Mouse (Mus musculus): ENCODE data around the gene Lactbl1.
A peak's percentile ranks its signal among the peaks of the same experiment; 100 is the strongest.

The Lactbl1 gene

GRCm38 (mm10) chr4:136622388-136622787 is at the start of gene Lactbl1:
TSS of gene Lactbl1 (plus strand) at chr4:136622621.
- peak; percentile 80 for DNase-seq

DNA sequence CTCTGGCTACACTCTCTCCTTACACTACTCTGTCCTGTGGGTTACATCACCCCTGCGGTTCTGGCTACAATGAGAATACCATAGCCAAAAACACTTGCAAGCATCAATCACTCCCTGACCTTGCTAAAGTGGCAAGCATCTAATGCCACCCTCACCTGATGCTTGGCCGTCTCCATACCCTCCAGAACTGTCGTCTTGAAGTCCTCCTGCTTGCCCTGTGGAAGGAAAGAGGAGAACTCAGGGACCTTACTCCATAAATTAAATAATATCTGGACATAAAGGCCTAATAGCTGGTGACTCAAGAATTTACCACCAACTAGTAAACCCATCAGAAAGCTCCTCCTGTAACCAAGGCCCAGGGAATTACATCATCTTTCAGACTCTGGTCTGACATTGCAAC is 40.5 kb upstream of the Lactbl1 start:
- no peak for DNase-seq

DNA sequence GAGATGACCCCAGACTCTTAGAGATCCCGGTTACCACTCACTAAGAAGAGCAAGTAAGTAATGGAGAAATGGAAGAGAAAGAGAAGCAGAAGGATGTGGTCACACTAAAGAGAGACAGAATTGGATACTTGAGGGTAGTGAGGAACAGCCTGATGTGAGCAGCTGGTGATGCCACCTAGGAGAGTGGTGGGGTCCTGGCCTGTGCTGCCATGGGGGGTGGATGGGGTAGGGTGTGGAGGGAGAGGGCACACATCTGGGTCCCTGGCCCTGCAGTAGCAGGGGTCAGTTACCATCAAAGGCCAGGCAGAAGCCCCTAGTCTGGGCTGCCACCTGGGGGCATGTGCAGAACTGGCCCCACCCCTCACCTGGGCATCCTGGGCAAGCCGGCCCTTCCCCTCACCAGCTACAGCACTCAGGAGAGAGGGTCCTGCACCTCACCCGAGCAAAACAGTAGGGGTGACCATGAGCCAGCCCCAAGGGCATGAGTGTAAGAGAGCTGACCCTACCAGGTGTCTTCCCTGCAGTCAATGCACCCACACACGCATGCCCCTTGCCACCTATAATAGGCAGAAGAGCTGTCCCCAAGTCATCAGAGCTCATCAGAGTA is 35.1 kb upstream of the Lactbl1 start:
- DNase-seq: no peak

DNA sequence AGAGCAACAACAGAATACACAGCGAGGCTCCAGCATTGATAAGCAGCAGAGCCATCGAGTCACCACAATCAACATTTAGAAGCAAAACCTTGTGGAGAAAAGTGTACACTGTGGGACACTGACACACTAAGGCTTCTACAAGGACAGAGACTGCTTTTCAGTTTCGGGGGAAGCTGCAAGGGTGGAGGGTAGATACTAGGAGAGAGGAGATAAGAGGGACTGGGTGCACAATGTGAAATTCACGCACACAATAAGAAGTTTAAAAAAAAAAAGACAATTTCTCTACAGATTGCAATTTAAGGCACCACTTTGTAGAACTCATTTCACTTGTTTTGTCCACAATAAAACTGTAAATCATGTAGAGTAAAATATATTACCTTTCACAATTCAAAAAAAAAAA is 34.4 kb upstream of the Lactbl1 start:
- DNase-seq: no peak

DNA sequence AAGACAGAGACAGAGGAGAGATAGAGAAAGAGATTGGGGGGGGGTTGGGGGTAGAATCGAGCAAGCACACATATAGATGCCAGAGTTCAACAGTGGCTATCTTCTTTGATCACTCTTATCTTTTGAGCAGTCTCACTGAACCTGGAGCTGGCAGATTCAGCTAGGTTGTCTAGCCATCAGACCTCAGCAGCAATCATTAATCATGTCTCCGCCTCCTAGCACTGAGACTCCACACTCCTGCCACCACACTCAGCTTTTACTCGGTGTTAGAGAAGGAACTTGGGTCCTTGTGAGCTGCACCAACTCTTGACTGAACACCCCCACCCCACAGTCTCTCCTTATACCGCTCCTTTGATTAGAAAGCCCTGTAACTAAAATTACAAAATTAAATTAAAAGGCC is 30.3 kb upstream of the Lactbl1 start:
- DNase-seq: no peak

DNA sequence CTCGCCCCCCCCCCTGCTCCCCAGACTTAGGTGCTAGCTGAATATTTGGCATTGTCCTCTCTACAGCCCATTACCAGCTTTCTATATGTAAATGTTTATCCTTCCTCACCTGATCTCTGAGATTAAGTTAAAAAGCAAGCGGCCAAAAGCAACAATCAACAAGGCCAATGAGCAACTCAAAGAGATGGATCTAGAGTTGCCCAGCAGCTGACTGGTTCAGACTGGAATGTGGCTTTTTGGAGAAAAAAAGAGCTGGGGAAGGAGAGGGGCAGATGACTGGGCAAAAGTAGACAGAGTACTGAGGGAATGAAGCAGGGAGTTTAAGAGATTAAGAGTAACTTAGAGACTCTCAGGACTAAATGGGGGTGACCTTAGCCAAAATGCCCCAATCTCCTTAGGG is 28.4 kb upstream of the Lactbl1 start:
- no peak for DNase-seq

- DNase-seq: no peak
These were observed 27.2 kb upstream of the Lactbl1 start for GRCm38 (mm10) chr4:136595221-136595620.

DNA sequence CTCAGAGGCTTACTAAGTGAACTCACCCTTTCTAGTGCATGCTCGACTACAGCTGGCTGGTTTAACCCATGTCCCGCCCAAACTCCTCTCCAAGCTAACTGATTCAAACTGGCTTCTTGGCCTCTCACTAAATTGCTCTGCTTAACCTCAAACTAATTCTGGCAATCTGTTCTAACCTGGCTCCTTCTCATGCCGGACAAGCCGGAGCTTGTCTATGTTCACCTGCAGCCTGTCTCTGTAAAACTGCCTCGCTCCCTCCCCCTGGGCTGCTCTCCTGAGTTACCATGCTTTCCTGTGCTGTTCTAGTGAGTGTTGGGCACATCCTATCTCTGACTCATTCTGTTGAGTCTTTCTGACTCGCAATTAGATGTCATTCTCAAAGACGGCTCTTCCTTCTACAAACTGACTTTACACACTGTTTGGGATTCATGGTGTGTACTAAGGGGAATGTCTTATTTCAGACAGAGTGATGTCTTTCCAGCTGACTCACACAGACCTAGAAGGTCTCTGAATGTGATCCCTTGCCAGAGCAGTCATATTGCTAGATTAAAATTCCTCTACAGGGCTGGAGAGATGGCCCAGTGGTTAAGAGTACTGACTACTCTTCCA is 24.0 kb upstream of the Lactbl1 start:
- no peak for DNase-seq

DNA sequence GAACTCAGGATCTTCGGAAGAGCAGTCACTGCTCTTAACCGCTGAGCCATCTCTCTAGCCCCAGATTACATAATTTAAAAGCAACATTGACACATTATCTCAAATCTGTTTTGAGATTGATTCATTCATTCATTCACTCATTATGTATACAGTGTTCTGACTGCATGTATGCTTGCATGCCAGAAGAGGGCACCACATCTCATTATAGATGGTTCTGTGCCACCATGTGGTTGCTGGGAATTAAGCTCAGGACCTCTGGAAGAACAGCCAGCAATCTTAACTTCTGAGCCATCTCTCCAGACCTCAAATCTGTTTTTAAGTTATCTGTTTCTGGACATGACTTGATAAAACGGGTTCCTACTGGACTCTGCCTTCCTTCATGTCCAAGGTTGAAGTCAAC is 22.6 kb upstream of the Lactbl1 start:
- DNase-seq: peak; percentile 22

GRCm38 (mm10) chr4:136600536-136600935 is 21.9 kb upstream of the Lactbl1 start:
- DNase-seq: no peak

- peak; percentile 76 for DNase-seq
These were observed 20.9 kb upstream of the Lactbl1 start for GRCm38 (mm10) chr4:136601476-136601875.

DNA sequence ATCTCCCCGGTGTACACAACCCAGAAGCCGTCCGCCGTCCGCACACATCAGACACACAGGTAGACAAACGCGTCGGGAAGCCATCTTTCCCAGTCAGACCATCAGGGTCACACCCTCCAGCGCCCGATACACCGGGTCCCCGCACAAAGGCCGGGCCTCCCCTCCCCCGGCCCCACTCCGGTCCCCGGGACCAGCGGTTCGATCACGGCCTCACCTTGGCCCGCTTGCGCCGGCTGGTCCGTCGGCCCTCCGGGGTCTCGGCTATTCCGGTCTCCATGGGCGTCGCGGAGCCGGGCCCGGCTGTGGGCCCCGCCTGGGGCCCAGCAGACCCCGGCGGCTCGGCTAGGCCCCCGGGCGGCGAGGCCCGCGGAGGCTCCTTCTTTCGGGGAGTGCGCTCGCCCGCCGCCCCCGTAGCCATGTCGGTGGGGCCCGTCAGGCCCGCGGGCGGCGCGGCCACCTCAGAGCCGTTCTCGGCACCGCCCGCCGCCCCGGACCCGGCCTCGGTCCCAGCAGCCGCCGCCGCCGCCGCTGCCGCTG is 20.3 kb upstream of the Lactbl1 start:
- peak; percentile 64 for DNase-seq

- peak; percentile 96 for DNase-seq
These were observed 19.9 kb upstream of the Lactbl1 start, which contains the start of gene Kdm1a for GRCm38 (mm10) chr4:136602568-136602967. TSS of gene Kdm1a (minus strand) at chr4:136602723.

DNA sequence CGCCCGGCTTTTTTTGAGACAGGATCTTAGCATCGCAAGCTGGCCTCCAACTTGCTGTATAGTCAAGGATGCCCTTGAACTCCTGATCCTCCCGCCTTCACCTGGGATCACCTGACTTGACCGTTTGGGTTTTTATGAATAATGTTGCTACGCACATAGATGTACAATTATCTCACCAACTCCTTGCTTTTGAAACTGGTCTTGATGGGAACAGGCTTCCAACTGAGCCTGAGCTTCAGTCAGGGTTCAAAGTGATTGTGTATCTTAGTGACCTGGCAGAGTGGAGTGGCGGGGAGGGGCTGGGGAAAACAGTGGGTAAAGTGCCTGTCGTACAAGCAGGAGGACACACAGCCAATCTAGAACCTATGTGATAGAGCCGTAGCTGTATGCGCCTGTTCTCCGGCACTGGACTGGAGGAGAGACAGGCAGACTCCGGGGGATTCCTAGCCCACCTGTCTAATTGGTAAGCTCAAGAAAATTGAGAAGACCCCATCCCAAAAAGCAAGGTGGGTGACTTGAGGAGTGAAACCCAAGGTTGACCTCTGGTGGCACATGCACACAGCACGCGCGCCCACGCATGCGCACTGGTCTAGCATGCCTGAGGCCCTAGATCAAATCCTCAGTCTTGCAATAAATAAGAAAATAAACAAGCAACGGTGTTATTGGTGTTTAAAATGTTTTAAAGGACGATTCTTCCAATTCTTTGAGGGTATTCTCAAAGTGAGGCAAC is 16.5 kb upstream of the Lactbl1 start:
- DNase-seq: no peak

DNA sequence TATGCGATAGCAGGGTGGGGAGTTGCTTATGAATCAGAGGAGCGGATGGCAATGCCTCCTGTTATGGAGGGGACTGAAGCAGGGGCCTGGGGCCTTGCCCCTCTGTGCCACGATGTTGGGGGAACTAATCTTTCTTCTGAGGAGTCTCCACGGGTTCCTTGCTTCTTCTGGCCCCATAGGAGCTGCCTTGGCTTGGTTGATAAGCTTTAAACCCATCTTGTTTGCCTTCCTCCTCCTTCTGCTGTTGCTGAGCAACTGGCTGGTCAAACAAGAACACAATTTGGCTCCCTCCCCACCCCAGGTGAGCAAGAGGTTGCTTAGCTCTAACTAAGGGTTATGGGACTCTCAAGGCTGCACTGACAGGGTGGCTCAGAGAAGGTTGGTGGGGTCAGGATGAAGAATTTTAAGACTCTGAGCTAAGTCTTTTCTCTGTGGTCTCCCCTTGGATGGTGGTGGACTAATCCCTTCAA is 12.0 kb upstream of the Lactbl1 start, which contains the start of gene Tex46:
Tex46 (plus strand) TSS at position 51 of the 470 bp plus-strand sequence.
- no peak for DNase-seq

DNA sequence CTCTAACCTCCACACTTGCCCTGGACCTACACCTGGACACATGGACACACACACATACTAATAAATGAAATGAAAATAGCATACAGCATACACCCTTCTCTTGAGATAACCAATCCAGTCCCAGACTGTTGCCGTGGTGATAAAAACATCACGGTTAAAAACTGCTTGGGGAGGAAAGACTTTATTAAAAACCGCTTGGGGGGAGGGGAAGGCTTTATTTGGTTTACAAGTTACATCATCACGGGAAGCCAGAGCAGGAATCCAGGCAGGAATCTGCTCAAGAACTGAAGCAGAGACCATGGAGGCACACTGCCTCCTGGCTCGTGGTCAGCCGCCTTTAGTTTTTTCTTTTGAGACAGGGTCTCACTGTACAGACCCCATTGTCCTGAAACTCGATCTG is 8.8 kb upstream of the Lactbl1 start:
- no peak for DNase-seq

DNA sequence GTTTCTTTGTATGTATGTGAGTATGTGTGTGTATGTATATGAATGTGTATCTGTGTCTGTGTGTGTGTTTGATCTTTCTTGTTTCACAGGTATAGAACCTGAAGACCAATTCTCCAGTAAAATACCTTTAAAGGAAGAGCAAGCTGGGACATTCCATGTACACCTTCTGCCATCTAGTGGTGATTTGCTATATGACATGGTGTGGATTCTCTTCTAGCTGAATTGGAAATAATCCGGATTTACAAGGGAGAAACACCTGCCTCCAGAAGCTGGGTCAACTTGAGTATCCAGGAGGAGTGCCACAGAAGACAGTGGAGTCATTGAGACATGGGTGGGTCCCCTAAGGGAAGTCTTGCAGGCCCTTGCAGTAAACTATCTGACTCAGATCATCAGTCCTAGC is 1.1 kb upstream of the Lactbl1 start:
- DNase-seq: peak; percentile 86

- no peak for DNase-seq
These were observed 465 bp upstream of the Lactbl1 start for GRCm38 (mm10) chr4:136621956-136622355.

DNA sequence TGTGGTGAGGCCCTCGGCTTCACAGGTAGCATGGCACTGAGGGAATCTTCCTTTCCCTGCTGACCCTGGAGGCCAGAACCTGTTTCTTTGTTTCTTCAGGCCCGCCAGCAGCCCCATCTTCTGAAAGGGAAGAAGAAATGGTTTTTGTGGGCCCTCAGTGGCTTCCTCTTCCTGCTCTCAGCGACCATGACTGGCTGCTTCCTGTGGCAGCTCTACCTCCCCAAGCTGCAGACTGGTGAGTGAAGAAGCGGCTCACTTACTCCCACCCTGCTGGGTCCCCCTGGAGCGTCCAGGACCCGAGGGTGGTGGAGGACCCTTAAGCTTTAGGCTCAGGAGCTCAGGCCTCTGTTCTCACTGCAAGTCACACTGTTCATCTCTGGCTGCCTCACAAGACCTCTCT is 4.2 kb downstream of the Lactbl1 start:
- DNase-seq: no peak

GRCm38 (mm10) chr4:136631237-136631994 is 9.0 kb downstream of the Lactbl1 start:
- peak; percentile 63 for DNase-seq

GRCm38 (mm10) chr4:136635995-136636394 is 13.6 kb downstream of the Lactbl1 start:
- DNase-seq: no peak

DNA sequence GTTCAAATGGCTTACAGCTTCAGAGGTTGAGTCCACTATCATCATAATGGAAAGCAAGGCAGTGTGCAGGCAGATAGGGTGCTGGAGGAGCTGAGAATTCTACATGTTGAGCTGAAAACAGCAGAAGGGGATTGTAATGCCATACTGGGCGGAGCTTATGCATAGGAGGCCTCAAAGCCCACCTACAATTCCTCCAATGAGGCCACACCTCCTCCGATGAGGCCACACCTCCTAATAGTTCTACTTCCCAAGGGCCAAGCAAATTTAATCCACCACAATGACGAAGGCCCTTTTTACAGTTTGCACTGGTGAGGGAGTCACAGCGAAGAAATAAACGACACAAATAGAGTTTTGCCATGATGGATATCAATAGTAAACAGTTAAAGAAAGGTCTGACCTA is 14.1 kb downstream of the Lactbl1 start:
- peak; percentile 37 for DNase-seq

DNA sequence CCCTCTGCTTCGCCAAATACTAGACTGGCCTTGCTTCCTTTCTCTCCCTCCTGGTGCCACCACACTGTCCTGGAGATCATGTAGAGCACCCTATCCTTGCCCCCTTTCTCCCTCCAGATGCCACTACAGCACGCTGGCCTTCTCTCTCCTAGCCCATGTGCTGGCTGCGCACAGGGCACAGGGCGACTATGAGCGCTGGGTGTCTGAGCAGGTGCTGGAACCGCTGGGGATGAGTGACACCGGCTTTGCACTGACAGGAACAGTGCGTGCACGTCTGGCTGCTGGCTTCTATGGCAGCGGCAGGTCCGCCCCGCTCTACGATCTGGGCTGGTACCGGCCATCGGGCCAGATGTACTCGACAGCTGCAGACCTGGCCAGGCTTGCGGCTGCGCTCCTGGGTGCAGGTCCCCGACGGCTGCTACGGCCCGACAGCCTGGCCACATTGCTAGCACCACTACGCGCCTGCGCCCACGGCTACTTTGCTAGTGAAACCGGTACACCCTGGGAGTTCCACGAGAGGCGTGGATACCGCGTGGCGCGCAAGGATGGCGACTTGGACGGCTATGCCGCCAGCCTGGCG is 14.7 kb downstream of the Lactbl1 start:
- DNase-seq: no peak

Measured in retina, postnatal 1 day (tissue).